Mouse (Mus musculus) embryonic fibroblast, embryonic 13.5 days (primary cell): ENCODE data around the gene Nol3.
A peak's percentile ranks its signal among the peaks of the same experiment; 100 is the strongest.

Source experiments
- CTCF ChIP-seq: IDR thresholded peaks from 2 replicates; pipeline ENCODE4 v1.5.1; 2011; ENCODE audit warnings: mild to moderate bottlenecking, control low read depth, low read length, moderate library complexity, borderline replicate concordance; ENCODE audit not compliant: insufficient read depth
- POLR2A ChIP-seq: IDR thresholded peaks from 2 replicates; pipeline ENCODE4 v1.6.1; 2011; ENCODE audit warnings: low read depth, mild to moderate bottlenecking, control low read depth, low read length, moderate library complexity

- TF ChIP-seq CTCF (no peak), POLR2A (peak; percentile 58)
Measured at GRCm38 (mm10) chr8:105297511-105298192, 21.7 kb downstream of the Nol3 start, which contains the start of gene E2f4.
